Mouse (Mus musculus): ENCODE measurements around the gene Apoc2.

Gene Apoc2

DNA sequence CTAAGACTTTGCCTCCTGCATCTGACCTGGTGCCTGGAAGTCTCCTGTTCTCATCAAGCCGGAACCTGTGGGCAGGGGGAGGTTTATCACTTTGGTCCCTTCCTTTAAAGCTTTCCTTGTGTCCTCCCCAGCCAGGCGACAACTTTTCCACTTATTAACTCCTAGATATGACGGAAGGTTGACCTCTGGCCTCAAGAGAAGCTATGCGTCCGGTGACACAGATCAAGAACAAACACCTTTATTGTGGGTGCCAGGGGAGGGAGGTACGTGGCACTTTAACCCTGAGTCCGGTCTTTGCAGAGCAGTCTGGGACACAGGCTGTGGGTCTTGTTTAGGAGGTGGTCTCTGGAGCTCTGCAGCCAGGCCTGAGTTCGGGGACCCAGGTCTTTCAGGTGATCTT lies at the start of gene Apoc2:
Apoc2 (minus strand) TSS at position 70 of the 400 bp plus-strand sequence.
- in situ Hi-C loops (cut with MboI, MseI): loop anchor here in 1 of 2 experiments (5.0 kb wide), 1 partner anchor 64 kb away; no protein-coding TSS in a partner anchor

GRCm38 (mm10) chr7:19726541-19726940 lies 48.8 kb upstream of the Apoc2 start:
- in situ Hi-C loops (cut with MboI, MseI): no loop called here

GRCm38 (mm10) chr7:19724167-19724566 lies 46.4 kb upstream of the Apoc2 start:
- in situ Hi-C loops (cut with MboI, MseI): no loop called here

DNA sequence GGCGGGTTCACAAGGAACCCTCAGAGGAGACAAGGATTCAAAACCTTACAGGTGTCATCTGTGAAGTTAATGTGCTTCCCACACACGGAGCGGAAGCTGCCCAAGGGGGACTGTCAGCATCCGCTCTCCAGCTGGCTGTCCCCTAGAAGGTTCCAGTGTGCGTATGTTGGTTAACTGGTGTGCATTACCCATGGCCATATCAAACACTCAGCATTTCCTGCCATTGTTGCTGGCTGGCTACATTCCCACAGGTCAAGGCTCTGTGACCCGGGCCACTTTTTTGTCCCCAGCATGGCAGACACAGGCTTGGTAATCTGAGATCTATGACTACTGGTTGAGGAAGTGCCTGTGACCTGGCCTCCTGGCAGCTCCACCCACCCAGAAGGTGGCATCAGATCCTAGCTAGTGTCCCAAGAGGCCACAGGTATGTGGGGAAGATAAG lies 45.0 kb upstream of the Apoc2 start:
- in situ Hi-C loops (cut with MboI, MseI): no loop called here

- in situ Hi-C loops (cut with MboI, MseI): loop anchor here in 1 of 2 experiments (5.0 kb wide), 1 partner anchor 58 kb away; no protein-coding TSS in a partner anchor
These were observed 41.5 kb upstream of the Apoc2 start for GRCm38 (mm10) chr7:19719200-19719599.

- in situ Hi-C loops (cut with MboI, MseI): loop anchor here in 1 of 2 experiments (5.0 kb wide), 1 partner anchor 59 kb away; no protein-coding TSS in a partner anchor
These were observed 40.7 kb upstream of the Apoc2 start for GRCm38 (mm10) chr7:19718297-19718952.

DNA sequence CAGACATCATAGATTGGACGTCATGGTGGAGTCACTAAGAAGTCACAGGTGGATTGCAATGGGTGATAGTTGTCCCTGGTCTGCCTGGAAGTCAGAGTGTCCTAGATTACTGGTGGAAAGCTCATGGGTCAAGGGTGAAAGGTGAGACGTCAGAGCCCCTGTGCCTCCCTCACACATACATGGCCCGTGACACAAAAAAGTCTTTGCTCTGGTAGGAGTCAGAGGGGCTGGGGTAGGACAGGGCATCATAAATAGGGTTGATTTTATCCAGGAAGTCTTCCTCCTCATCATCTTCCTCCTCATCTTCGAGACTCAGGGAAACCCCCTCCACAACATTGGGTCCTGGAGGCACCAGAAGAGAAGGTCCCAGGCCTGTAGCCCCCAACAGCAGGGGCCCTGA lies 39.6 kb upstream of the Apoc2 start:
- in situ Hi-C loops (cut with MboI, MseI): loop anchor here in 1 of 2 experiments (5.0 kb wide), 1 partner anchor 60 kb away; no protein-coding TSS in a partner anchor

- in situ Hi-C loops (cut with MboI, MseI): loop anchor here in 1 of 2 experiments (5.0 kb wide), 1 partner anchor 60 kb away; no protein-coding TSS in a partner anchor
These were observed 39.1 kb upstream of the Apoc2 start for GRCm38 (mm10) chr7:19716822-19717221.

- in situ Hi-C loops (cut with MboI, MseI): loop anchor here in 1 of 2 experiments (5.0 kb wide), 1 partner anchor 61 kb away; no protein-coding TSS in a partner anchor
These were observed 38.4 kb upstream of the Apoc2 start for GRCm38 (mm10) chr7:19716055-19716682.

GRCm38 (mm10) chr7:19715239-19716054 lies 37.7 kb upstream of the Apoc2 start, which contains the start of gene Tomm40:
Gene Tomm40 (minus strand): TSS chr7:19715438.
- in situ Hi-C loops (cut with MboI, MseI): loop anchor here in 1 of 2 experiments (5.0 kb wide), 1 partner anchor 62 kb away; no protein-coding TSS in a partner anchor

DNA sequence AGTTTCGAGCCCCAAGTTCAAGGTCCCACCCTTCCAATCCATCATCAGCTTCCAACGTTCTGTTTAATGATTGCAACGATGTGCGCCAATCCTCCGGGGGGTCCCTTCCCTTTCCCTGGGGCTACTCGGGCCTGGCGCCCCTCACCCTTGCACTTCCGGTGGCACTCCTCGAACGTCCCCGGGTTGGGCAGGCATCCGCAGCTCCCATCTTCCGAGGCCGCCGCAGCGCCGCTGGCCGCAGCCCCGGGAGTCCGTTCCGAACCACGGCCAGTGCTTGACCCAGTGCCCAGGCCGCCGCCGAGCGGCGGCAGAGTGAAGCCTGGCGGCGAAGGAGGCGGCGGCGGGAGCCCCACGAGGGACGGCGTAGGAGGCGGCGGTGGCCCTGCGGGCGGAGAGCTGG lies 37.1 kb upstream of the Apoc2 start:
- in situ Hi-C loops (cut with MboI, MseI): loop anchor here in 1 of 2 experiments (5.0 kb wide), 2 partner anchors 48 to 62 kb away; partner anchors contain the start of gene Clptm1

GRCm38 (mm10) chr7:19713598-19713997 lies 35.9 kb upstream of the Apoc2 start:
- in situ Hi-C loops (cut with MboI, MseI): loop anchor here in 1 of 2 experiments (5.0 kb wide), 1 partner anchor 46 kb away; the partner anchor contains the start of gene Clptm1

GRCm38 (mm10) chr7:19713196-19713595 lies 35.5 kb upstream of the Apoc2 start:
- in situ Hi-C loops (cut with MboI, MseI): loop anchor here in 1 of 2 experiments (5.0 kb wide), 1 partner anchor 46 kb away; the partner anchor contains the start of gene Clptm1

DNA sequence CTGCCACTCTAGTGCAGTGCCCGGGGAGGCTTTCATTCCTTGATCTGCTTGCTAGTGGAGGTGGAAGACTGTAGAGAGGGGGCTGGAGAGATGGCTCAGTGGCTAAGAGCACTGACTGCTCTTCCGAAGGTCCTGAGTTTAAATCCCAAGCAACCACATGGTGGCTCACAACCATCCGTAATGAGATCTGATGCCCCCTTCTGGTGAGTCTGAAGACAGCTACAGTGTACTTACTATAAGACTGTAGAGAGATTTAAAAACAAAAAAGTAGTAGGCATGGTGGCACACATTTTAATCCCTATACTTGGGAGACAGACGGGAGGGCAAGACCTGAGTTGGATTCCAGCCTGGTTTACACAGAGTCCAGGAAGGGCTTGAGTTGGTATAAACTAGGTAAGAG lies 34.7 kb upstream of the Apoc2 start:
- in situ Hi-C loops (cut with MboI, MseI): loop anchor here in 1 of 2 experiments (5.0 kb wide), 1 partner anchor 45 kb away; the partner anchor contains the start of gene Clptm1

- in situ Hi-C loops (cut with MboI, MseI): loop anchor here in 1 of 2 experiments (5.0 kb wide), 1 partner anchor 43 kb away; the partner anchor contains the start of gene Clptm1
These were observed 32.9 kb upstream of the Apoc2 start for GRCm38 (mm10) chr7:19710650-19711049.

GRCm38 (mm10) chr7:19705271-19705670 lies 27.5 kb upstream of the Apoc2 start:
- in situ Hi-C loops (cut with MboI, MseI): no loop called here

DNA sequence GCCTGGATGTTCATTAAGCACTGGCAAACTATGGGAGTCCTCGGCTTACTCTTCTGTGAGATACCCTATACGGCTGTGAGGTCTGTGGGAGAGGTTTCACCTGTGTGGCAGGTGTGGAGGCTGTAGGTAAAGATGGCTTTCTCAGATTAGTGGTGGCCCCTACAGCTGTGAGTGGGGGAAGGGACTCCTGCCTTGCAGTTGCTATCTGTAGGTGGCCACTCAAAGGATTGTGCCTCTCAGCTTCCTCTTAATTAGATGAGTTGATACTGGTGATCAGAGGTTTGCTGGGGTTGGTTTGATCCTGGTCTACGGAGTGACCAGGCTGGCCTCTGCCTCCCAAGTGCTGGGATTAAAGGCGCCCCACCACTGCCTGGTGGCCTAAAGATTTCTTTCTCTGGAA lies 26.7 kb upstream of the Apoc2 start:
- in situ Hi-C loops (cut with MboI, MseI): no loop called here

- in situ Hi-C loops (cut with MboI, MseI): no loop called here
These were observed 25.3 kb upstream of the Apoc2 start for GRCm38 (mm10) chr7:19702859-19703555.

DNA sequence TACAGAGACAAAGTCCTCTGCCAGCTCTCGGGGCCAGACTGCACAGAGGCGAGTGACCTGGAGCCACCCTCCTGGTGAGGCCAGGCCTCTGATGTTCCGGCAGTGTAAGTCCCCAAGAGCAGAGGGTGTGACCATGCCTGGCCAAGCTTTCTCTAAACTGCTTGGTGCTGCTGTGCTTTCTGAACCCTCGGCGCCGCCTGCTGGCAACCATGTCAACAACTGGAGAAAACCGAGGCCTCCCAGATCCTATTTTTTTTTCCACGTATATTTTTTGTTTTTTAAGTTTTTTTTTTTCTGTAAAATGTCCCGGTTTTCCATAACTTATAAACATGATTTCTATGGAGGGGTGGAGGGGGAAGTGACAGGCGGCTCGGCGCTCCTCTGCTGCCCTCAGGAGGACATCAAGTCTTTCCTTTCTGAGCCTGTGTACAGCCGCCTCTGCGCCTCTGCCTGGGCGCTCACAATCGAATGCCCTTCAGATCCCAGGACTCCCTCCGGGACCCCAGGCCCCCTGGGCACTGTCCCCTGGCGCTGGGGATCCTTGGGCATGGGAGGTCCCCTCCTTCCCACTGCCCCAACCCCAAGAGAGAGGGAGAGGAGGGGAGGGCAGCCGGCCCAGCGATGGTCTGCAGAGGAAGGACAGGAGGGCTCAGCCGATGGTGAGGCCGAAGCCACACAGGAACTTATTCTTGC lies 23.5 kb upstream of the Apoc2 start:
- in situ Hi-C loops (cut with MboI, MseI): no loop called here

All from T-helper 17 cell (primary cell).